Mouse (Mus musculus) CD8-positive naive resting alpha-beta T cell, adult 57 days (primary cell): Measurements from ENCODE around the gene Clpb. TPM values are rescaled to one million over a fixed set of nuclear protein-coding genes. Genes with fewer than 3 reads are reported as not detected.

ENCODE experiments used
- total RNA-seq: library from RNA; stranded (reverse); gene quantifications from one replicate; pipeline ENCODE4 v1.2.4, GENCODE M21; 2023

Clpb gene
- 19.0 TPM for total RNA-seq

DNA sequence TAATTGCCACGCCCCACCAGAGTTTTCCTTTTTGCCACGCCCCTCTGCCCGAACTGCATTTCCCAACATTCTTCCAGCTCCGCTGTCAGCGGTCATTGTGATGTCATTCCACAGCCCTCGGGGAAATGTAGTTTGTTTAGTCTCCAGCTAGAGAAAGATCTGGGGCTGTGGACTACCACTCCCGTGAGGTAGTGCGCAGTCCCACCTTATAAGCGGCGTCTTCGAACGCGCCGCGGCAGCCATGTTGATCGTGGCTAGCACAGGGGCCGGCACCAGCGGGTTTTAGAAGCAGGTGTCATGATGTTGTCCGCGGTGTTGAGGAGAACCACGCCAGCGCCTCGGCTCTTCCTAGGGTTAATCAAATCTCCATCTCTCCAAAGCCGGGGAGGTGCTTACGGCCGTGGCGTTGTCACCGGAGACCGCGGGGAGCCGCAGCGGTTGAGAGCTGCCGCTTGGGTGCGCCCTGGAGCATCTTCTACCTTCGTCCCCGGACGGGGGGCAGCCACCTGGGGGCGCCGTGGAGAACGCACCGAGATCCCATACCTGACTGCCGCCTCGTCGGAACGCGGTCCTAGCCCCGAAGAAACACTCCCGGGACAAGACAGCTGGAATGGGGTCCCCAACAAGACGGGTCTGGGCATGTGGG is at the start of gene Clpb:
TSS of gene Clpb (plus strand) at position 120 of the 646 bp plus-strand sequence.

DNA sequence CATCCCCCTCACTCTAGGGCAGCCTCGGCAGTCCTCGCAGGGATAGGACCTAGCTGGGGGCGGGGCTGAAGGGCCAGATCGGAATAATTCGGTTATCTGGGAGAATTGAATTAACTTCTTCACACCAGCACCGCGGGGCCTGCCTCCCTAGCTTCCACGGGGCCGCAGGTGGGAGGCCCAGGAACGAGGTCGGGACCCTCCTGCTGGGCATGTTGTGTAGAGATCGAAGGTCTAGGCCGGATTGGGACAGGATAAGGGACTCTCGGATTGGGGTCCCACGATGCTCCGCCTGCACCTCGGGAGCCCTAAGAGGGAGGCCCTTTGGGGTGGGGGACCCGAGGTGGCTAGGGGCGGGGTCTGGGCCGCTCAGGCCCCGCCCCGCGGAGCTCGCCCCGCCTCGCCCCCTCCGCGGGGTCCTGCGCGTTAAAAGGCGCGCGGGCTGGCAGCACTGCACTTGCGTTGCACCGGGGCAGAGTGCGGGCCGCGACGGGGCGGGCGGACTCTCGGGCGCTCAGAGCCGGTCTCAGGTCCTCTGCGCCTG is 154.5 kb downstream of the Clpb start, which contains the start of gene Phox2a:
TSS of gene Phox2a (plus strand) at position 453 of the 541 bp plus-strand sequence.

DNA sequence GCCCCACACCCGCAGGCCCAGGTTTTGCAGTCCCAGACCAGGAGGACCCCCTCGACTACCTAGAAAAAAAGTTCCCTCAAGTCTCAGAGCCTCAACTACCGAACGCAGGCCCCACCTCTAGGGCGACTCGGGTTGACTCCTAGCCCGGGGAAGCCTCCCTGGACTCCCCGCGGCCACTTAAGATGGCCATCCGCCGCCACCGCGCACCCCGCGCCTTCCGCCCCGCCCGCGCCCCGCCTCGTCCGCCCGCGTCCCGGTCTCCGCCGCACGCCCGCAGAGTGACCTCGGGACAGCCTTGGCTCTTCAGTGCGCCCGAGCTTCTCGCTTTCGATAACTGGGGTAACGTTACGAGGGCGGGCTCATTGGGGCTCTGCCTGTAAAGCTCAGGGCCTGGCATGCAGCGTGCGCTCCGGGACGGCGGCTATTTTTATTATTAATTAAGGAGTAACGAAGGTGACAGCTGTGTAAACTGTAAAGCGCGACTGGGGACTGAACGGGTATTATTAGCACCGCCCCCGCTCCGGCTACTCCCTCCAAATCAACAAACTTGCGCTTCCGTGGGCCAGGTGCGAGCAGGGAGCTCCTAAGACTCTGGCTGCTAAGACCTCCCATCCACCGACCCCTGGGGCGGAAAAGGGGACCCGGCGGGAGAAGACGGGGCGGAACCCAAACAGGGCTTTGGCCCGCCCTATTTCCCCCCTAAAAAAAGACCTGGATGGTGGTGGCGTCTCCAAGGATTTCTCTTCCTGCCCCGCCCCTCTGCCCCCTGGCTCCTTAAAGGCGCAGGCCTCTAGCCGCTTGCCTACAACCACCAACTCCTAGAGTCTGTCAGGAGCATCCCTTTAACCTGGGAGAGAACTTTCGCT is 174.4 kb downstream of the Clpb start, which contains the start of gene Inppl1:
TSS of gene Inppl1 (minus strand) at position 624 of the 866 bp plus-strand sequence.

Other genes starting within 250 kb of the Clpb start
- 138 TPM for gene Pde2a, start 241.9 kb upstream of the Clpb start, total RNA-seq
- gene Art2b, start 78.0 kb upstream of the Clpb start, total RNA-seq, result 41.4 TPM
- not detected for gene Phox2a, start 154.7 kb downstream of the Clpb start, total RNA-seq
- gene Inppl1, start 174.6 kb downstream of the Clpb start, total RNA-seq, result 8.9 TPM
- not detected for gene Folr2, start 193.6 kb downstream of the Clpb start, total RNA-seq
- gene Anapc15, start 200.1 kb downstream of the Clpb start, total RNA-seq, result 63.0 TPM
- not detected for gene Folr1, start 207.2 kb downstream of the Clpb start, total RNA-seq
- gene Lamtor1, start 242.3 kb downstream of the Clpb start, total RNA-seq, result 56.6 TPM
- gene Tomt, start 242.7 kb downstream of the Clpb start, total RNA-seq, result not detected